Mouse (Mus musculus): Measurements from ENCODE around the gene Asna1. TPM values are rescaled to one million over a fixed set of nuclear protein-coding genes. Genes with fewer than 3 reads are reported as not detected.

Gene Asna1
- total RNA-seq, 2 experiments from 2014 or later: 47.4 to 47.8 TPM

- no peak for DNase-seq
These were observed 50.4 kb downstream of the Asna1 start for GRCm38 (mm10) chr8:84974543-84975142.

- no peak for DNase-seq
These were observed 51.1 kb downstream of the Asna1 start for GRCm38 (mm10) chr8:84973803-84974542.

GRCm38 (mm10) chr8:84973079-84973478 is 52.0 kb downstream of the Asna1 start:
- DNase-seq: no peak

- no peak for DNase-seq
These were observed 54.2 kb downstream of the Asna1 start for GRCm38 (mm10) chr8:84970913-84971312.

GRCm38 (mm10) chr8:84970135-84970790 is 54.8 kb downstream of the Asna1 start:
- DNase-seq: no peak

- peak; percentile 76 for DNase-seq
These were observed 55.6 kb downstream of the Asna1 start, which contains the start of the genes Gm49661, Prdx2 and Rnaseh2a for GRCm38 (mm10) chr8:84969241-84970134. Gene Gm49661 (minus strand): TSS chr8:84969433. Gene Prdx2 (plus strand): TSS chr8:84969587. Gene Rnaseh2a (minus strand): TSS chr8:84969767.

- no peak for DNase-seq
These were observed 56.4 kb downstream of the Asna1 start for GRCm38 (mm10) chr8:84968650-84969049.

Small RNA genes within 50 kb of the gene (microRNA-seq; reads per million reads assigned to microRNA genes)
- gene Mir7070: 0.50 to 0.95 reads per million in 2 experiments

Other genes starting within 250 kb of the Asna1 start
- gene Nfix, start 224.9 kb downstream of the Asna1 start, total RNA-seq (2021): 100 to 1,000 TPM; 598 to 734 TPM
- 1 to 10 TPM; 5.8 to 7.3 TPM for gene Dand5, start 202.5 kb downstream of the Asna1 start, total RNA-seq (2021)
- 10 to 100 TPM; 30.3 to 33.4 TPM for gene Gadd45gip1, start 193.8 kb downstream of the Asna1 start, total RNA-seq (2021)
- gene Rad23a, start 184.6 kb downstream of the Asna1 start, total RNA-seq (2021): 100 to 1,000 TPM; 124 to 130 TPM
- gene Calr, start 178.3 kb downstream of the Asna1 start, total RNA-seq (2021): 100 to 1,000 TPM; 234 to 286 TPM
- gene Farsa, start 168.3 kb downstream of the Asna1 start, total RNA-seq (2021): 10 to 100 TPM; 29.7 to 31.4 TPM
- 1 to 10 TPM; 4.7 to 5.2 TPM for gene Syce2, start 153.2 kb downstream of the Asna1 start, total RNA-seq (2021)
- gene Gcdh, start 131.4 kb downstream of the Asna1 start, total RNA-seq (2021): 10 to 100 TPM; 21.1 to 24.1 TPM
- under 1 TPM in 1 of 2 experiments, not detected in 1; 0.84 TPM for gene Klf1, start 123.4 kb downstream of the Asna1 start, total RNA-seq (2021)
- 1 to 10 TPM; 5.7 to 6.2 TPM for gene Dnase2a, start 116.7 kb downstream of the Asna1 start, total RNA-seq (2021)
- under 1 TPM; 0.20 to 0.45 TPM for gene Mast1, start 87.9 kb downstream of the Asna1 start, total RNA-seq (2021)
- gene Rtbdn, start 78.3 kb downstream of the Asna1 start, total RNA-seq (2021): not detected
- not detected for gene Gm49661, start 55.8 kb downstream of the Asna1 start, total RNA-seq (2021)
- 100 to 1,000 TPM; 260 to 267 TPM for gene Prdx2, start 55.7 kb downstream of the Asna1 start, total RNA-seq (2021)
- 10 to 100 TPM; 26.7 to 36.8 TPM for gene Rnaseh2a, start 55.5 kb downstream of the Asna1 start, total RNA-seq (2021)
- gene Junb, start 46.6 kb downstream of the Asna1 start, total RNA-seq (2021): 1 to 10 TPM; 5.8 to 8.9 TPM
- gene Hook2, start 34.7 kb downstream of the Asna1 start, total RNA-seq (2021): 1 to 10 TPM; 2.3 to 2.7 TPM
- gene Best2, start 10.8 kb downstream of the Asna1 start, total RNA-seq (2021): not detected
- 10 to 100 TPM; 94.0 to 98.0 TPM for gene Trir, start 1.5 kb upstream of the Asna1 start, total RNA-seq (2021)
- 10 to 100 TPM; 27.7 to 35.6 TPM for gene Tnpo2, start 11.6 kb upstream of the Asna1 start, total RNA-seq (2021)
- 1 to 10 TPM; 5.5 to 7.5 TPM for gene Fbxw9, start 34.8 kb upstream of the Asna1 start, total RNA-seq (2021)
- not detected for gene Gm5741, start 42.7 kb upstream of the Asna1 start, total RNA-seq (2021)
- gene Dhps, start 46.5 kb upstream of the Asna1 start, total RNA-seq (2021): 10 to 100 TPM; 20.6 to 22.1 TPM
- gene Wdr83os, start 55.5 kb upstream of the Asna1 start, total RNA-seq (2021): 10 to 100 TPM; 41.1 to 48.0 TPM
- 10 to 100 TPM; 18.2 to 21.6 TPM for gene Wdr83, start 56.0 kb upstream of the Asna1 start, total RNA-seq (2021)
- 10 to 100 TPM; 16.6 to 20.9 TPM for gene Man2b1, start 58.0 kb upstream of the Asna1 start, total RNA-seq (2021)
- 1 to 10 TPM in 1 of 2 experiments, under 1 TPM in 1; 0.79 to 1.0 TPM for gene Zfp791, start 97.8 kb upstream of the Asna1 start, total RNA-seq (2021)
- gene Cks1brt, start 126.6 kb upstream of the Asna1 start, total RNA-seq (2021): not detected
- not detected for gene Olfr371, start 200.7 kb upstream of the Asna1 start, total RNA-seq (2021)

Data from gastrocnemius, postnatal 10 days (tissue).